Mouse (Mus musculus) intestine, embryonic 15.5 days (tissue): ENCODE data around the gene Tgfbr3. TPM values are rescaled to one million over a fixed set of nuclear protein-coding genes. Genes with fewer than 3 reads are reported as not detected.
A peak's percentile ranks its signal among the peaks of the same experiment; 100 is the strongest.
"Not testable (repeated sequence)": the region's sequence is repeated elsewhere in the genome, so short reads cannot be mapped to it uniquely, and the experiment has no call there.

Experiments used
- ATAC-seq: fragments of 200-750 bp; cut with Nextera tagmentation; 2 replicates; pipeline ENCODE4 v1.8.0; 2017; ENCODE audit warnings: moderate TSS enrichment, moderate library complexity
- H3K27ac ChIP-seq: fragments of 300-500 bp; sonication (generic); 2 replicates; pipeline ENCODE4 v1.5.1; 2015; ENCODE audit warnings: mild to moderate bottlenecking, inconsistent platforms
- H3K27me3 ChIP-seq: fragments of 300-500 bp; sonication (generic); replicated peaks from 2 replicates; pipeline ENCODE4 v1.6.1; 2015; ENCODE audit warnings: inconsistent platforms
- H3K36me3 ChIP-seq: fragments of 300-500 bp; sonication (generic); 2 replicates; pipeline ENCODE4 v1.6.1; 2015; ENCODE audit warnings: inconsistent platforms
- H3K4me1 ChIP-seq: fragments of 300-500 bp; sonication (generic); replicated peaks from 2 replicates; pipeline ENCODE4 v1.6.1; 2015; ENCODE audit warnings: inconsistent platforms
- H3K4me2 ChIP-seq: fragments of 300-500 bp; sonication (generic); replicated peaks from 2 replicates; pipeline ENCODE4 v1.6.1; 2015; ENCODE audit warnings: mild to moderate bottlenecking, inconsistent platforms
- H3K4me3 ChIP-seq: fragments of 300-500 bp; sonication (generic); replicated peaks from 2 replicates; pipeline ENCODE4 v1.5.1; 2015; ENCODE audit warnings: inconsistent platforms
- H3K9ac ChIP-seq: fragments of 300-500 bp; sonication (generic); 2 replicates; pipeline ENCODE4 v1.6.1; 2015; ENCODE audit warnings: inconsistent platforms
- H3K9me3 ChIP-seq: fragments of 300-500 bp; sonication (generic); 2 replicates; pipeline ENCODE4 v1.6.1; 2016; ENCODE audit warnings: inconsistent platforms
- WGBS: fragments of 180-500 bp; shearing (Covaris S2); methylation state at CpG from one replicate; pipeline ENCODE4 v1.1.7; 2015; 5-methylcytosine and 5-hydroxymethylcytosine counted together
- polyA plus RNA-seq: library from polyadenylated mRNA; unstranded; fragments of >200 nt; fragmentation: Nextera tagmentation; extraction: Ambion mirVana; gene quantifications from 2 replicates; pipeline ENCODE4 v1.2.1, GENCODE M21; 2015

The Tgfbr3 gene
- polyA plus RNA-seq, 1 experiment from 2014 or later = 14.4 TPM

DNA sequence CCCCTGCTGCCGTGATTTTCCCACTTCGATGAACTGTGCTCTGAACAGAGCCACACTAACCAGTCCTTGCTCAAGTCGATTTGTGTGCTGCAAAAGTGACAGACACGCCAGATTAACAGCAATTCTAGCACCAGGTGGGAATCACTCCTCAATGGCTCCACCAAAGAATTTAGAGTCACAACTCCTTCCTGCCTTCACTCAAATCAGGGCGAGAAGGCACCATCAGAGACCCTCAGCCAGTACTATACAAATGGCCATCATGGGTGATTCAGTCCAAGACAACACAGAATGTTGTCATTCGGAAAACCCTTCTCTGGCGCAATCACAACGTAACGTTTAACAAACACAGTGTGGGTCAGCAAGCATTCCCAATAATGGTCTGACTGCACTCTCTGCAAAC lies 60.4 kb downstream of the Tgfbr3 start:
- no peaks in the 10 kb centered on the region for H3K9me3 ChIP-seq
- peaks cover 17% of the 10 kb centered on the region; the same call in 1 of the 2 replicates for H3K4me1 ChIP-seq
- no peak overlapping the region for H3K27ac ChIP-seq
- 75% methylated on average over 9 of the region's 9 CpGs for WGBS
- no peak overlapping the region for H3K4me3 ChIP-seq
- H3K9ac ChIP-seq = no peak overlapping the region
- no peak overlapping the region for H3K4me2 ChIP-seq
- no peaks in the 10 kb centered on the region for H3K27me3 ChIP-seq
- H3K36me3 ChIP-seq = no peaks in the 10 kb centered on the region
- no peak for ATAC-seq

DNA sequence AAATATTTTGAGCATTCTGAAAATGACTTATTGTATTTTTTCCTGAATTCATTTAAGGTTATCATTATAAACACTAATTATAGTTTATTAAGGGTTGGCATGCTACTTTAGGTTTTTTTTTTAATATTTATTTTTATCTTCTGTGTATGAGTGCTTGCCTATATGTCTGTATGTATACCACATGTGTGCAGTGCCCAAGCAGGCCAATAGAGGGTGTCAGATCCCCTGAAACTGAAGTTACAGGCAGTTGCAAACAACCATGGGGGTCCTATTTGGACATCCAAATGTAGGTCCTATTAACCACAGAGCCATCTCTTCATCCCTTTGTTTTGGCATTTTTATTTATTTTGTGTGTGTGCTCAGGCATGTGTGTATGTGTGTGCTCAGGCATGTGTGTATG lies 61.8 kb downstream of the Tgfbr3 start:
- no peak for ATAC-seq
- H3K4me3 ChIP-seq = no peak overlapping the region

DNA sequence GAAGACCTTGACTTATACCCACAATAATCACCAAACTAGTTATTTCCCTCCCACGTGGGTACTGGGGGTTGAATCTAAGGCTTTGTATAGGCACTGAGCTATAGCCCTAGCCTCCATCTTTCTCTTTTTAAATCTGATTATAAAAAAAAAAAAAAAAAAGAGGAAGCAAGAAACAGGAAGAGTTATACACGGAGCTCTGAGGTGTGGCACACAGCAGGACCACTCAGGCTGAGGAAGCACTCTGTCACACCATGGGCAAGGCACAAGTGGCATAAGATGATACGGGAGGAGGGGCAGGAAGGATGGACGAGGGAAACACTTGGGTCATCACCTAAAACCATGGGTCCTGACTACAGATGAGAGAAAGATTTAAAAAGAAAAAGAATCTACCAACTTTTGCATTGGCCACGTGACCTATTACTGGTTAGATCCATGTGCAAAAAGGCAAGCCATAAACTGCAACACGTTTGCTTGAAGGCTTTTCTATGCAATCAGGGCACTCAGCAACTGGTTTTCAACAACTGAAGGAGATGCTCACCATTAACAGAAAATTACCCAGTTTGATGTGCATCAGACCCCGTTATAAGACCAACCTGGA lies 64.5 kb downstream of the Tgfbr3 start:
- H3K4me1 ChIP-seq = peaks cover 28% of the 10 kb centered on the region
- 77% methylated on average over 7 of the region's 7 CpGs for WGBS
- no peaks in the 10 kb centered on the region for H3K27me3 ChIP-seq
- H3K9me3 ChIP-seq = no peaks in the 10 kb centered on the region
- no peak overlapping the region for H3K4me3 ChIP-seq
- H3K4me2 ChIP-seq = no peak overlapping the region
- H3K27ac ChIP-seq = no peak overlapping the region
- no peaks in the 10 kb centered on the region for H3K36me3 ChIP-seq
- H3K9ac ChIP-seq = no peak overlapping the region
- ATAC-seq = no peak

More for the DNA sequence above, 61.8 kb downstream of the Tgfbr3 start:
- no peak overlapping the region for H3K9ac ChIP-seq
- no peaks in the 10 kb centered on the region for H3K36me3 ChIP-seq
- no peak overlapping the region for H3K27ac ChIP-seq
- H3K27me3 ChIP-seq = no peaks in the 10 kb centered on the region
- H3K4me2 ChIP-seq = no peak overlapping the region
- no peaks in the 10 kb centered on the region for H3K9me3 ChIP-seq
- H3K4me1 ChIP-seq = peaks cover 14% of the 10 kb centered on the region

DNA sequence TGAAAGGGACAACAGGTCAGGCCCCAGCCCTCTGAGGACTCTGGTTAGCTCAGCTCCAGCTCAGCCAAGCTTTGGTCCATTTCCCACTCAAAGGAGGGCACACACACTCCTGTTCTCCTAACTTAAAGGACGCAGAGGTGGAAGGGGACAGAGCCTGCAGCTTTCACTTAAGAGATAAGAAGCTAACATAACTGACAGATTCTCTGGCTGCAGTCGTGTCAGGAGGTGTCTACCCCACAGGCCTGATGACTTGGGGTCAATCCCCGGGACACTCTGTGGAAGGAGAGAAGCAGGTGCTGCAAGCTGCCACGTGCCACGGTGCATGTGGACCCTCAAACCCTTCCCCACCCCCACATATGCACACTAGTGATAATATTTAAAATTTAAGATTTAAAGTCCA lies 65.3 kb downstream of the Tgfbr3 start:
- H3K4me1 ChIP-seq = peaks cover 32% of the 10 kb centered on the region
- no peak overlapping the region for H3K4me3 ChIP-seq
- no peak overlapping the region for H3K9ac ChIP-seq
- no peaks in the 10 kb centered on the region for H3K36me3 ChIP-seq
- H3K27ac ChIP-seq = no peak overlapping the region
- ATAC-seq = no peak
- 56% methylated on average over 5 of the region's 5 CpGs for WGBS
- H3K9me3 ChIP-seq = no peaks in the 10 kb centered on the region
- H3K4me2 ChIP-seq = no peak overlapping the region
- H3K27me3 ChIP-seq = no peaks in the 10 kb centered on the region

DNA sequence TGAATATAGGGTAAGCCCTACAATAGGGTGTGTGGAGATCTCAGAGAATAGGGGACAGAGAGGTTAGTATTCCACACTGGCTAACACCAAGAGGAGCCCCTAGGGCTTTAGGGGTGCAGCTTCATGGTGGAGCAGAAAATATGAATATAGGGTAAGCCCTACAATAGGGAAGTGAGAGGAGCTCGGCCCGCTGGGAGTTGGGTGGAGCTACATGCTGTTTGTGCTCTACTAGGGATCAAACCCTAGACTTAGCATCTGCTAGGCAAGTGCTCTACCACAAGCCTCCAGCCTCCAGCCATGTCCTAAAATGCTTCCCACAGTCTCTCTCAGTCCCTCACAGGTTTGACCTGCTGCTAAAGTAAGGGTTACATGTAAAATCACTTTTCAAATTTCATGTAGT lies 65.9 kb downstream of the Tgfbr3 start:
- not testable (repeated sequence) for H3K9ac ChIP-seq, ATAC-seq, H3K27ac ChIP-seq, H3K4me2 ChIP-seq, H3K36me3 ChIP-seq, H3K4me3 ChIP-seq, H3K9me3 ChIP-seq, H3K27me3 ChIP-seq
- WGBS = 83% methylated on average over 2 of the region's 2 CpGs
- H3K4me1 ChIP-seq = peaks cover 32% of the 10 kb centered on the region

DNA sequence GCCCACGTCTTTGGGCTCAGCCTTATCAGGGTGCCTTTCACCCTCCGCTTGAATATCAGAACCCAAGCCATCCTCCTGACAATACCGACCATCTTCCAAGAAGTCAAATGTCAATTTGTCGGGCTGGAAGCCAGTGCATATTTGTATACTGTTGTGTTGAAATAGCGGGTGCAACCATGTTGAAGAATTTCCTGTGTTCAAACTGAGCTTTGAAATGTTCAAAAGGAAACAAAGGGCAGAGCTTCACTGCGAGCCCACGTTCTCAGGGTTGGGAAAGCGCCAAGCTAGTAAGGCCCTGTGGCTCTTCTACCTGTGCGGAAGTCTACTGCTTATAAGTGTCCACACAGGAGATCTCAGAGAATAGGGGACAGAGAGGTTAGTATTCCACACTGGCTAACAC lies 66.4 kb downstream of the Tgfbr3 start:
- no peak for ATAC-seq
- Histone ChIP-seq H3K36me3 (no peaks in the 10 kb centered on the region), H3K27me3 (no peaks in the 10 kb centered on the region), H3K4me2 (no peak overlapping the region), H3K9me3 (no peaks in the 10 kb centered on the region), H3K27ac (peak overlapping the region; percentile 14; the same call in 1 of the 2 replicates), H3K4me1 (peaks cover 32% of the 10 kb centered on the region), H3K9ac (no peak overlapping the region), H3K4me3 (no peak overlapping the region)
- WGBS = 77% methylated on average over 9 of the region's 9 CpGs

DNA sequence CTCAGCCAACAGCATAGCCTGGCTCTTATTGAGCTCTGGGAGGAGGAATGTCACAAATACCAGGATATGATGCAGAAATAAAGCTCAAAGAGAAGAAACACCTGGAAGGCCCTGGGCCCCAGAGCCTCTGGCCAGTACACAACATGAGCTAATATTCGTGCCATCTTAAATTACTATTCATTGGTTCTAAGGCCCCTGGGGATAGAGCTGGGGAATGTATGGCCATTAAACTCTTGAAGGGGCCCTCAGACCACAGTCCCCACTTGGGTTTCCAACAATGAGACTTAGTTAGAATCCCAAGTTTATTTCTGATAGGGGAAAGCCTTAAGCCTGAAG lies 66.8 kb downstream of the Tgfbr3 start:
- Histone ChIP-seq H3K4me3 (no peak overlapping the region), H3K36me3 (no peaks in the 10 kb centered on the region), H3K9ac (no peak overlapping the region), H3K4me2 (no peak overlapping the region), H3K27ac (peak overlapping the region; percentile 14; the same call in 1 of the 2 replicates), H3K9me3 (no peaks in the 10 kb centered on the region), H3K4me1 (peaks cover 35% of the 10 kb centered on the region), H3K27me3 (no peaks in the 10 kb centered on the region)
- no peak for ATAC-seq
- WGBS = 56% methylated on average over 1 of the region's 1 CpGs

DNA sequence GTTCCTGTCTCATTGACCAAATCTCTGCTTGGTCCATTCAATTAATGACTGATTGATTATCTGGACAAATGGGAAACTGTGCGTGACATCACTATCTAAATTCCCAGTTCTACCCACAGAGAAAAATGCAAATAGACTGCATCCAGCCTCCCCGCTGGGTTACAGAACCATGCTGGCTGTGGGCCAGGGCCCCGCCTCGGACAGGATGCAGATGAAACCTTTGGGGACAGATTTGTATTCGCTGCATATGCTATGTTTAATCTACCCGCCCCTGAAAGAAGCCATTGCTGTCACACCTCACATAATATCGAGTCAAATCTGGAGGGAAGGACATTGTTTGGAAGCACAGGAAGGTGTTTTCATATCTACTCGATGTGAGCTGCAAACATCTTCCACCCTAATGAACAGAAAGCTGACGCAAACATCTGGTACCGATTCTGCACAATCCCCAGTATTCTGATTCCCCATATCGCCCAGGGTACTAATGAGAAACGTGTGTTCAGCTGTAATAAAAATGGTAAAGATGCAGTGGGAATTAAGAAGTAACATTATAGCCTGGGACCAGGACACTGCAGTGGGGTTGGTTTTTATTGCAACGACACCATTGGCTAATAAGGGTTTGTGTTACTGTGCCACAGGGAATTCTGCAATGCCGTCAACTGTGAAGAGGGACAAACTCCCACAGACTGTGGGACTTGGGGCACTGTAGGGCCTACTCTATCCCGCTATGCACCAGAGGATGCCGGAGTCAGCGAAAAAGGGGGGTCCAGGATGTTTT lies 67.3 kb downstream of the Tgfbr3 start:
- H3K4me2 ChIP-seq = no peak overlapping the region
- H3K27ac ChIP-seq = peak overlapping the region; percentile 14; the same call in 1 of the 2 replicates
- peaks cover 39% of the 10 kb centered on the region for H3K4me1 ChIP-seq
- H3K9me3 ChIP-seq = no peaks in the 10 kb centered on the region
- no peak for ATAC-seq
- H3K36me3 ChIP-seq = no peaks in the 10 kb centered on the region
- H3K4me3 ChIP-seq = no peak overlapping the region
- 61% methylated on average over 17 of the region's 17 CpGs for WGBS
- no peaks in the 10 kb centered on the region for H3K27me3 ChIP-seq
- H3K9ac ChIP-seq = no peak overlapping the region

DNA sequence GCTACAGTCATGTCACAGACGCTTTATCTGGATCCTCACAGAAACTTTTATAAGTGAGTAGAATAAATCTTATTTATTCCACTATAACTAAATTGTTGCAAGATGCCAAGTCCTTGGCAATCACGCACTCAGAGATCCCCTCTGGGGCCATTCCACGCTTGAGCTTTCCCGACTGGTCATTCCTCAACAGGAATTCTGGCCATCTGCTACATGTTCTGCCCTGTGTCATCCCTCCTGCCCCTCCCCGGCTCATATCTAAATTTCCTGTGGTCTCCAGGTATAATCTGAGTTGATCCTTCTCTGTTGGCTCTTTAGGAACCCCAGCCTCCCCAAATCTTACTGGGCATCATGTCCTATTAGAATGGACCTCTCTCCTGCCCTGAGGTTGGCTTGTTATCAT lies 68.5 kb downstream of the Tgfbr3 start:
- H3K4me1 ChIP-seq = peaks cover 42% of the 10 kb centered on the region
- no peaks in the 10 kb centered on the region for H3K27me3 ChIP-seq
- H3K9me3 ChIP-seq = no peaks in the 10 kb centered on the region
- ATAC-seq = no peak
- no peak overlapping the region for H3K4me2 ChIP-seq
- H3K27ac ChIP-seq = no peak overlapping the region
- H3K9ac ChIP-seq = no peak overlapping the region
- WGBS = 45% methylated on average over 5 of the region's 5 CpGs
- no peaks in the 10 kb centered on the region for H3K36me3 ChIP-seq
- no peak overlapping the region for H3K4me3 ChIP-seq

DNA sequence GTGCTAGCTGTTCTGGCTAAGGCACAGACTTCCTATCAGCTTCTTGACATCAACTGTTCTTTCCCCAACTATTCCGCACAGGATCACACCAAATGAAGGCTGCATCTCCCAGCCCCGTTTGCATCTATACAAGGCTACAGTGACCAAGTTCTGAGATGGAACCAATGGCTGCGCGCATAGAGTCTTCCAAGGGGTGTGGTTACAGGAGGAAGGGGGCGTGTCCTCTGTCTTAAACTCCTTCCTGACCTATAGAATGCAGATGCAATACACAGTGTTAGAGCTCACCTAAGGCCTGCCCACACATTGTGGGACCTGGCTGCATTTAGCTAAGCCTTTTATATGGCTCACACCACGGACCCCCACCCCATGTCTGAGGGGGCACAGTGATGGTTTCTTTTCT lies 69.5 kb downstream of the Tgfbr3 start:
- WGBS = 87% methylated on average over 6 of the region's 6 CpGs
- Histone ChIP-seq H3K27me3 (no peaks in the 10 kb centered on the region), H3K9ac (no peak overlapping the region), H3K27ac (no peak overlapping the region), H3K36me3 (no peaks in the 10 kb centered on the region), H3K9me3 (no peaks in the 10 kb centered on the region), H3K4me2 (no peak overlapping the region), H3K4me1 (peaks cover 39% of the 10 kb centered on the region), H3K4me3 (no peak overlapping the region)
- ATAC-seq = no peak

DNA sequence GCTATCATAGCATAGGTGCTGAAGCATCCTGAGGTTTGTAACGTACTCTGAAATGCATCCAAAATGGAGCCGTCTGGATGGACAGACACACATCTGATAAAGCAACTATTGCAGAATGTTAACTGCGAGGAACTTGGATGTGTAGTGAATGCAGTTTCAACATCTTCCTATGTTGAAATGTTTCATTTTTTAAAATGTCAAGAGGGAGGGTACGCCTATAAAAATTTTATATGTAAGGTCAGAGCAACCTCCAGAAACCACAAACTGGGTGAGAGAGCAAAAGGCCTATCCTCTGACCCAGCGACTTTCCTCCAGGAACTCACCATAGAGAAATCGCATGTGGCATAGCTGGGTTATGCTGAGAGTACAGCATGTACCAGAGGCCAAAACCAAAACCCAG lies 70.1 kb downstream of the Tgfbr3 start:
- Histone ChIP-seq H3K27ac (no peak overlapping the region), H3K4me1 (peaks cover 39% of the 10 kb centered on the region), H3K9me3 (no peaks in the 10 kb centered on the region), H3K4me2 (no peak overlapping the region), H3K27me3 (no peaks in the 10 kb centered on the region), H3K36me3 (peaks cover 1% of the 10 kb centered on the region; the same call in 1 of the 2 replicates), H3K9ac (no peak overlapping the region), H3K4me3 (no peak overlapping the region)
- 86% methylated on average over 6 of the region's 6 CpGs for WGBS
- ATAC-seq = no peak

DNA sequence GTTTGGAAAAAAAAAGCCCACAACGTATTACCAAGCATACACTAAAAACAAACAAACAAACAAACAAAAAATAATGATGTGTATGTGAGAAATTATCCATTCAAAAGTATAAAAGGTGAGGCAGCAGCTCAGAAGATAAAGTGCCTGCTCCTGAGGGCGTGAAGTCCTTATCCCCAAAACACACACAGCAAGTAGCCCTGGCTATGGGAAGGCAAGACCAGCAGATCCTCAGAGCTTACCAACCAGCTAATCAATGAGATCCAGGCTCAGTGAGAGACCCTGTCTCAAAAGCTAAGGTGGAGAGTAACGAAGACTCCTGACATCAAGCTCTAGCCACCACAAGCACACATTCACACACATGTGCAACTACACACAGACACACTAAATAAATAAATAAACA lies 70.8 kb downstream of the Tgfbr3 start:
- no peak overlapping the region for H3K27ac ChIP-seq
- H3K9me3 ChIP-seq = no peaks in the 10 kb centered on the region
- no peak overlapping the region for H3K9ac ChIP-seq
- no peak overlapping the region for H3K4me2 ChIP-seq
- H3K36me3 ChIP-seq = peaks cover 3% of the 10 kb centered on the region; the same call in 1 of the 2 replicates
- no peak for ATAC-seq
- no peaks in the 10 kb centered on the region for H3K27me3 ChIP-seq
- H3K4me1 ChIP-seq = peaks cover 36% of the 10 kb centered on the region
- 85% methylated on average over 3 of the region's 3 CpGs for WGBS
- no peak overlapping the region for H3K4me3 ChIP-seq

DNA sequence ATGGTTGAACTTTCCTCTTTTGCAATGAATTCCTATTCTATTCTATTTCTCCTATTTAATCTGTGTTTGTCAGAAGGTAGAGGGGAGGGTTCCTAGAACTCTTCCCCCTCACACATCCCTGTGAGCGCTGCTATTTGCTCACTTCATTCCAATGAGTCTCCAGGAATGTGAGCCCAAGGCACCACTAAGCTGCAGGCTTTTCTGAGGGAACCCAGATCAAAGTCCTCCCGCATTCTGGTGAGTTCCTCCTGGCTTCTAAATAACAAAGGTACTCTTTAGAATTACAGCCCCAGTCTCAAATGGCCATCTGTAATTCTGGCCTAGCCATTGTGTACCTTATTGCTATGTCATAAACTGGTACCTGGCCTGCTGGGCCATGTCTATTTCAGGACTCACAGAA lies 72.3 kb downstream of the Tgfbr3 start:
- ATAC-seq = peak; percentile 60; the same call in 1 of the 2 replicates
- Histone ChIP-seq H3K27ac (no peak overlapping the region), H3K9me3 (no peaks in the 10 kb centered on the region), H3K4me3 (no peak overlapping the region), H3K36me3 (peaks cover 3% of the 10 kb centered on the region; the same call in 1 of the 2 replicates), H3K9ac (no peak overlapping the region), H3K27me3 (no peaks in the 10 kb centered on the region), H3K4me1 (peaks cover 34% of the 10 kb centered on the region), H3K4me2 (no peak overlapping the region)
- 39% methylated on average over 2 of the region's 2 CpGs for WGBS
